Mouse (Mus musculus): ENCODE measurements around the gene Tns1.

DNA sequence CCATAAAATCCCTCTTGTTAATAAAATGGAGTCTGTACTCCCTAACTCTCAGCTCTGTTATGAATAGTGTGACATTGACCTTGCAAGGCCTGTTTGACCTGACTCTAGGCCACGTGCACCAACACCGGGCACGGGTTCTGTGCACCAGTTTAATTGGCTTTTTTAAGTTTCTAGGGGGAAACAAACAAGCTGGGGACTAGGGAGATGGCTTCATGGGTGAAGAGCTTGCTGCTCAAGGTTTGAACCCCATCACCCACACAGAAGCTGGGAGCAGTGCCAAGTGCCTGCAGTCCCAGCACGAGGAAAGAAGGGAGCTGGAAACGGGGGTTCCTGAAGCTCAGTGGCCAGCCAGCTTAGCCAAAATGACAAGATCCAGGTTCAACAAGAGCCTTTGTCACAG lies 192.4 kb downstream of the Tns1 start:
- TF ChIP-seq CTCF (IDR thresholded peaks at IDR 0.05; ENCODE audit: low read depth, low read length), result no peak
- no peak for TF ChIP-seq POLR2A (IDR thresholded peaks at IDR 0.05; ENCODE audit: borderline replicate concordance, low read depth, low read length)

All from bone marrow macrophage, adult 2 months (primary cell).